Mouse (Mus musculus) forebrain, embryonic 16.5 days (tissue): Measurements from ENCODE around the gene Hoga1. TPM values are rescaled to one million over a fixed set of nuclear protein-coding genes. Genes with fewer than 3 reads are reported as not detected.
A peak's percentile ranks its signal among the peaks of the same experiment; 100 is the strongest.

Source experiments
- ATAC-seq: fragments of 200-750 bp; cut with Nextera tagmentation; 2 replicates; pipeline ENCODE4 v1.8.0; 2017; ENCODE audit warnings: mild to moderate bottlenecking, moderate library complexity
- H3K27ac ChIP-seq: fragments of 300-500 bp; sonication (generic); 2 replicates; pipeline ENCODE4 v1.5.1; 2014; ENCODE audit warnings: low read length, control low read depth
- H3K27me3 ChIP-seq: fragments of 300-500 bp; sonication (generic); replicated peaks from 2 replicates; pipeline ENCODE4 v1.6.1; 2014; ENCODE audit warnings: low read length; ENCODE audit not compliant: control insufficient read depth, insufficient read depth
- H3K36me3 ChIP-seq: fragments of 300-500 bp; sonication (generic); 2 replicates; pipeline ENCODE4 v1.6.1; 2014; ENCODE audit not compliant: control insufficient read depth, insufficient read depth
- H3K4me1 ChIP-seq: fragments of 300-500 bp; sonication (generic); replicated peaks from 2 replicates; pipeline ENCODE4 v1.6.1; 2014; ENCODE audit warnings: low read length; ENCODE audit not compliant: control insufficient read depth, insufficient read depth
- H3K4me2 ChIP-seq: fragments of 300-500 bp; sonication (generic); 2 replicates; pipeline ENCODE4 v1.6.1; 2014; ENCODE audit warnings: mild to moderate bottlenecking, low read length, control low read depth
- H3K4me3 ChIP-seq: fragments of 300-500 bp; sonication (generic); replicated peaks from 2 replicates; pipeline ENCODE4 v1.5.1; 2014; ENCODE audit warnings: mild to moderate bottlenecking, low read length, control low read depth
- H3K9ac ChIP-seq: fragments of 300-500 bp; sonication (generic); replicated peaks from 2 replicates; pipeline ENCODE4 v1.6.1; 2014; ENCODE audit warnings: low read depth, low read length, control low read depth
- H3K9me3 ChIP-seq: fragments of 300-500 bp; sonication (generic); 2 replicates; pipeline ENCODE4 v1.6.1; 2016; ENCODE audit warnings: low read length; ENCODE audit not compliant: control insufficient read depth
- WGBS: fragments of 180-500 bp; shearing (Covaris S2); extraction: QIAGEN DNeasy Blood & Tissue Kit; methylation state at CpG from one replicate; pipeline ENCODE4 v1.1.7; 2014; 5-methylcytosine and 5-hydroxymethylcytosine counted together
- polyA plus RNA-seq: library from polyadenylated mRNA; unstranded; fragments of >200 nt; fragmentation: Nextera tagmentation; extraction: Ambion mirVana; gene quantifications from 2 replicates; pipeline ENCODE4 v1.2.1, GENCODE M21; 2015

The Hoga1 gene
- polyA plus RNA-seq, 1 experiment from 2014 or later = 0.66 TPM

DNA sequence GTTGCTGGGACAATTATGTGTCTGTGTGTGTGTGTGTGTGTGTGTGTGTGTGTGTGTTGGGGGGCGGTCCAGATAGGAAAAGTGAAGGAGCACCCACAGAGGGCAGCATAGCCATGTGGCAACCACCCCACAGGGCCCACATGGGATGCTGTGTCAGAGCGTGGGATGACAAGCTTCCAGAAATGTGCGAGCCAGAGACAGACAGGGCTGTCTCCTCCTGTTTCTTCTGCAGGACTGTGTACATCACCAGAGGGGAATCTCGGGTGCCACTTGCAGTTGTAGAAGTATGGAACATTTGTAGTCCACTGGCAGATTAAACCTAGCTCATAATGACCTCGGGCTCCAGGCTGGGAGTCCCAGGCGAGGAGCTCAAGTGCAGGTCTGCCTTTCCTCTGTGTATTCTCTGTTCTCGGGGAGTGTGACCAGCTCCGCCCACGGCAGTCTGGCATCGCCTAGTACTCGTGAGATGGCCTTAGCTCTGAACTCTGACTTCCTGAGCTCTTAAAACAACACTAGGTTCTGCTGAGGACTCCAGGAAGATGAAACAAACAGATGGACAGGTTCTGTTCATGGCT, 10.4 kb upstream of the Hoga1 start:
- peak; percentile 24; the same call in 1 of the 2 replicates for ATAC-seq
- H3K4me2 ChIP-seq = no peak overlapping the region
- WGBS = 65% methylated on average over 11 of the region's 11 CpGs
- no peaks in the 10 kb centered on the region for H3K27me3 ChIP-seq
- no peak overlapping the region for H3K27ac ChIP-seq
- no peak overlapping the region for H3K4me3 ChIP-seq
- H3K36me3 ChIP-seq = no peaks in the 10 kb centered on the region
- H3K9ac ChIP-seq = no peak overlapping the region
- 0 out of 2 replicates have a peak, but pooled peaks cover 4% of the 10 kb centered on the region for H3K4me1 ChIP-seq
- no peaks in the 10 kb centered on the region for H3K9me3 ChIP-seq

DNA sequence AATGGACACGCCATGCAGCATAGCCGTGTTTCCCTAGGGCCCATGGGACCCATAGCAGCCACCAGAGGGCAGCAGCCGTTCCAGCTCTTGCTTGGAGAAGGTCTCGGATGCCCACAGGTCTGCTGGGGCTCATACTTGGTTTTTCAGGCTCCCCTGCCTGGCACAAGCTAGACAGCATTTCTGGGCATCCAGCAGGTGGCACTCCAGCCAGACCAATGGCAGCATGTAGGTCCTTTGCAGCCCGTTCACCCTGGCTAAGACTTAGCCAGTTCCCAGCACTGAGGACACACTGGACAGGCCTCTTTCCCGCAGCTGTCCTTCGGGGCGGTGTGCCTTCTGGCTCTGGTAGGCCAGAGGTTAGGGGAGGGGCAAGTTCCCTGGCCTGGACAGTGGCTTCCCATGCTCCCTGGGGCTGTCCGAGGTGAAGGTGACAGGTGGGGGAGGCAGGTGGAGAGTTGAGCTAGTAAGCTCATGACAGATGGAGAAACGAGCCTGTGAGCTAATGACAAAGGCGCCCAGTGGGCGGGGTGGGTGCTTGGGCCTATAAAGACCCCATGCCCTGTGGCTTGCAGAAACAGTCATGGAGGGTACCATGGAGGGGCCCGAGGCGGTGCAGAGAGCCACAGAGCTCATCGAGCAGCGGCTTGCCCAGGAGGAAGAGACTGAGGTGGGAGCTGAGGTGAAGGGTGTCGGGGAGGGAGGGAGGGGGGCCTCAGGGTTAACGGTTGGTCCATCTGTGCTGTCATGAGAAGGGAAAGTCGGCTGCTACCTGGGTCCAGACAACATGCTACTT, 9.8 kb upstream of the Hoga1 start, which contains the start of gene Ankrd2:
Gene Ankrd2 (plus strand): TSS at position 545 of the 793 bp plus-strand sequence.
- 65% methylated on average over 19 of the region's 19 CpGs for whole genome bisulfite sequencing
- H3K27ac ChIP-seq = no peak within 1 kb of the TSS

DNA sequence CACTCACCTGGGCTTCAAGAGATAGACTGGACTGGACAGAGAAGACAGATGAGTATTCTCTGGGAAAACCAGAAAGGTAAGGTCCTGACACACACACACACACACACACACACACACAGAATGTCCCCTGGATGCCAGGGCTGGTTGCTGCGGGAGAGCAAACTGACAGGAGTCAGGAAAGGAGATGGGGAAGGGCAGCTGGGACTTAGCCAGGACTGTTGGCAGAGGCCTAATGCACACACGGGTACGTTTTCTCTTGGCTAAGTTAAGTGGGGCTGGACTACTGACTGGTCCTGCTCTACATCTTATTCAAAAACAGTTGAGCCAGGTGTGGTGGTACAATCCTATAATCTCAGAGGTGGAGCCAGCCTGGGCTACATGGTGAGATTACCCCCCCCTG, 9.1 kb upstream of the Hoga1 start:
- no peaks in the 10 kb centered on the region for H3K27me3 ChIP-seq
- no peaks in the 10 kb centered on the region for H3K9me3 ChIP-seq
- no peak for ATAC-seq
- 74% methylated on average over 3 of the region's 3 CpGs for WGBS
- H3K27ac ChIP-seq = no peak overlapping the region
- H3K36me3 ChIP-seq = no peaks in the 10 kb centered on the region
- no peak overlapping the region for H3K4me2 ChIP-seq
- 0 out of 2 replicates have a peak, but pooled peaks cover 4% of the 10 kb centered on the region for H3K4me1 ChIP-seq
- no peak overlapping the region for H3K9ac ChIP-seq
- H3K4me3 ChIP-seq = no peak overlapping the region

More for the DNA sequence above, 9.8 kb upstream of the Hoga1 start, which contains the start of gene Ankrd2:
- Histone ChIP-seq H3K4me1 (0 out of 2 replicates have a peak, but pooled peaks cover 4% of the 10 kb centered on the region), H3K36me3 (no peaks in the 10 kb centered on the region), H3K9ac (no peak within 1 kb of the TSS), H3K4me3 (no peak within 1 kb of the TSS), H3K27me3 (no peaks in the 10 kb centered on the region), H3K9me3 (no peaks in the 10 kb centered on the region), H3K4me2 (no peak within 1 kb of the TSS)
- ATAC-seq = peak; percentile 80

DNA sequence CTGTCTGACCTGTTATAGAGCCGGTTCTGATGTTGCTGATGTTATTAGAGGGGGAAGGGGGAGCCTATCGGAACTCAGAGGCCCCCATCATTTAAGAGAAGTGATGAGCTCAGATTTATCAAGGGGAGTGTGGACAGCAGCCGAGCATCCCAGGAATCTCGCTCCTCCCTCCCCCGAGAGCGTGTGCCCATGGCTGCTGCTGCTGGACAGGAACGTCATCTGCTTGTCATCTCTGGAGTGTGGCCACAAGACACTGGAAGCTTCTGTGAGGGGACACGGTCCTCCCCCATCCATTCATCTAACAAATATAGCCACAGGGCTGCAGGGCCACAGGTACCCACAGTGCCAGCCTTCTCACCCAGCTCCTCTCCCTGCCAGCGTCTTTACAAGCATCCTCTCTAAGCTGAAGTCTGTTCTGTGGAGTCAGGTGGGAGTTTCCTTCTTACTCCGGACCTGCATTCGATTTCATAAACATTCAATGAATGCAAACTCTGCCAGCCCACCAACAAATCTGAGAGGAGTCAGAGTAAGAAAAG, 8.2 kb upstream of the Hoga1 start:
- Histone ChIP-seq H3K4me2 (no peak overlapping the region), H3K9me3 (no peaks in the 10 kb centered on the region), H3K27ac (no peak overlapping the region), H3K4me3 (no peak overlapping the region), H3K9ac (no peak overlapping the region), H3K27me3 (no peaks in the 10 kb centered on the region), H3K36me3 (no peaks in the 10 kb centered on the region), H3K4me1 (0 out of 2 replicates have a peak, but pooled peaks cover 4% of the 10 kb centered on the region)
- ATAC-seq = no peak
- WGBS = 85% methylated on average over 11 of the region's 11 CpGs

DNA sequence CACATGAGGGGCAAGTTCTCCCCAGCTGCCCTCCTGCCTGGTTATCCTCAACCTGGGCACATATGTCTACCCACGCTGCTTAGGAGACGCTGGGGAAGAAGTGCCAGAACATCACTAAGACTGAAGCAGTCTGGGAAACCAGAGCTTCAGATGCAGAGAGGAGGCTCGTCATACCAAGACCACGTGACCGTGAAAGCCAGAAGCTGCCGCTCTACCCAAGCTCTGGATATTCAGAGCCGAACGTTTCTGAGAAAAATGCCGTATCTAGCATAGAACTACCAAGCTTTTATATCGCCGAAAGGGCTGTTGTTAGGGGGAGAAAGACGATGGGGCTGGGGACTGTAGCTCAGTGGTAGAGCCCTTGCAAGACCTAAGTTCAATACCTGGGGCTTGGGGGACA, 7.1 kb upstream of the Hoga1 start:
- H3K4me1 ChIP-seq = 0 out of 2 replicates have a peak, but pooled peaks cover 4% of the 10 kb centered on the region
- no peaks in the 10 kb centered on the region for H3K36me3 ChIP-seq
- H3K9me3 ChIP-seq = no peaks in the 10 kb centered on the region
- no peak overlapping the region for H3K9ac ChIP-seq
- no peak overlapping the region for H3K4me2 ChIP-seq
- H3K27me3 ChIP-seq = no peaks in the 10 kb centered on the region
- H3K4me3 ChIP-seq = no peak overlapping the region
- no peak for ATAC-seq
- WGBS = 87% methylated on average over 12 of the region's 12 CpGs
- no peak overlapping the region for H3K27ac ChIP-seq

DNA sequence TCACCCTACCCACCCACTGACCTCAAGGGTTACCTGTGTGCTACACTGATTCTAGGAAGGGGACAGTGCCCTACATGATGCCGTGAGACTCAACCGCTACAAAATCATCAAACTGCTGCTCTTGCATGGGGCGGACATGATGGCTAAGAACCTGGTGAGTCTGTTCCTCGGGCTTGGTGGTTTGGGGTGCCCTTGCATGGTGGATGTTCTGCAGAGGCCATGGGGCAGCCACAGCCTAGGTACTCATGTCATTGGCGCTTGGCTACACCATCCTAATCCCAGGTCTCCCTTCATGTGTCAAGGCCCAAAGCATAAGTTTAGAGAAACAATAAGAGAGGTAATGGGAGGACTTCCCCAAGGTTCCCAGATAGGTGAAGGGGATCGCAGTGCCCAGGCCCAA, 1.4 kb upstream of the Hoga1 start:
- ATAC-seq = no peak
- Histone ChIP-seq H3K9me3 (no peaks in the 10 kb centered on the region), H3K9ac (no peak overlapping the region), H3K4me1 (peaks cover 4% of the 10 kb centered on the region; the same call in 1 of the 2 replicates), H3K4me3 (no peak overlapping the region), H3K27ac (no peak overlapping the region), H3K27me3 (no peaks in the 10 kb centered on the region), H3K4me2 (no peak overlapping the region), H3K36me3 (no peaks in the 10 kb centered on the region)
- WGBS = 97% methylated on average over 6 of the region's 6 CpGs

DNA sequence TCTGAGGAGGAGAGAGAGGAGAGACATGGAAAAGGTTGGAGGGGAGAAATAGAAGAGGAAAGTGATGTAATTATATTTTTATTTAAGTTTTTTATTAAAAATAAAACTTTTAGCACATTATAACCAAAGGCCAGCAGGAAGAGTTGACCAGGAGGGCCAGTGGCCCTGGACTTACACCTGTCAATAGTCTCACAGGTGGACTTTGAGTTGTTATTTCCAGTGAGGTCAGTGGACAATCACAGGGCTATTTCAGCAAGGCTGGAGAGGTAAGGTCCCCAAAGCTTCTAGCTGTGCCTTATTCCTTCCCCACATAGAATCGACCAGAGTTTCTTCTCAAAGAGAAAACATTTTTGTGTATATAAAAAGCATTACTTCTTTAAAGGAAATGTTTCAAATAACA, 4.8 kb downstream of the Hoga1 start:
- H3K27me3 ChIP-seq = no peaks in the 10 kb centered on the region
- H3K4me2 ChIP-seq = no peak overlapping the region
- no peaks in the 10 kb centered on the region for H3K9me3 ChIP-seq
- no peak overlapping the region for H3K9ac ChIP-seq
- H3K27ac ChIP-seq = no peak overlapping the region
- ATAC-seq = no peak
- H3K4me3 ChIP-seq = no peak overlapping the region
- WGBS = 76% methylated on average over 1 of the region's 1 CpGs
- no peaks in the 10 kb centered on the region for H3K36me3 ChIP-seq
- peaks cover 4% of the 10 kb centered on the region; the same call in 1 of the 2 replicates for H3K4me1 ChIP-seq

DNA sequence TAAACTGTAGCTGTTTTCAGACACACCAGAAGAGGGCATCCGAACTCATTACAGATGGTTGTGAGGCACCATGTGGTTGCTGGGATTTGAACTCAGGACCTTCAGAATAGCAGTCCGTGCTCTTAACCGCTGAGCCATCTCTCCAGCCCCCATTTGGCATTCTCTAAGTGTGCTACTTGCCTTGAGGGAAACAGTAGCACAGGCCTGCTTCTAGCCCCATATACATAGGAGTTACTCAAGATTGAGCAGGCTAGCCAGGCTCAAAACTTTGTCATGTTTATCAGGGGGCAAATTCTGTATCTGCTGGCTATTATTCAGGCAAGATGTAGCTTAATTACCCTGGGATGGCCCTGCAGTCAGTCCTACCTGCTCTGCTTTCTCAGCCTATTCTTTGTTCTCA, 5.9 kb downstream of the Hoga1 start:
- Histone ChIP-seq H3K9ac (no peak overlapping the region), H3K9me3 (no peaks in the 10 kb centered on the region), H3K4me1 (no peaks in the 10 kb centered on the region), H3K27me3 (no peaks in the 10 kb centered on the region), H3K36me3 (no peaks in the 10 kb centered on the region), H3K4me2 (no peak overlapping the region), H3K27ac (no peak overlapping the region), H3K4me3 (no peak overlapping the region)
- WGBS = 82% methylated on average over 3 of the region's 3 CpGs
- no peak for ATAC-seq

DNA sequence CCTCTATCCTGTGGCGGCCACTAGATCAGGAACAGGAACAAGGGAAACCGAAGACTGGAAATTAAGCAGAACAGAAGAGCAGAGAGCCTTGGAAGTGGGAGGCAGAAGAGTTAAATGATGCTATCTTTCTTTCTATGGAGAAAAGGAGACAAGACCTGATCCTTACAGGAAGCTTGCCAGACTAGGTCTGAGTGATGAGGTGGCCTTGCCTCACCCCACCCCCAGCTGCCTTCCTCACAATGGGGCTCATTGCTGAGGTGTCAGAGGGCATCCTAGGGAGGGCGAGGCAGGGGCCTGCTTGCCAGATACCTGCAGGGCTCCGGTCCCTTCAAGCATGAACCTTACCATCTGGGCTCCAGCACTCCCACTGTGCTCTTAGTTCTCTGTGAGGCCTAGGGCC, 6.5 kb downstream of the Hoga1 start, which contains the start of gene 4933411K16Rik:
Gene 4933411K16Rik (plus strand): TSS at position 301 of the 400 bp plus-strand sequence.
- Histone ChIP-seq H3K27ac (no peak within 1 kb of the TSS), H3K4me1 (no peaks in the 10 kb centered on the region), H3K9ac (no peak within 1 kb of the TSS), H3K9me3 (no peaks in the 10 kb centered on the region), H3K4me2 (no peak within 1 kb of the TSS), H3K4me3 (no peak within 1 kb of the TSS), H3K36me3 (no peaks in the 10 kb centered on the region), H3K27me3 (no peaks in the 10 kb centered on the region)
- ATAC-seq = no peak
- WGBS = 82% methylated on average over 4 of the region's 4 CpGs
